Mouse (Mus musculus) kidney, adult 2 months (tissue): ENCODE data around the gene Mael.

ENCODE experiments used
- CTCF ChIP-seq: fragments of 200-500 bp; conservative IDR thresholded peaks from 2 replicates; pipeline ENCODE4 v1.5.1; 2011; ENCODE audit warnings: low read depth, mild to moderate bottlenecking, control low read depth, low read length, moderate library complexity, mixed read lengths; ENCODE audit not compliant: insufficient read depth, insufficient read length
- POLR2A ChIP-seq: fragments of 200-500 bp; IDR thresholded peaks from one replicate; pipeline ENCODE4 v1.6.1; 2011; ENCODE audit warnings: low read depth, low read length, control low read depth

- TF ChIP-seq CTCF (peak; percentile 94), POLR2A (no peak)
Observed at GRCm38 (mm10) chr1:166160569-166161445, 77.7 kb downstream of the Mael start.
